Mouse (Mus musculus) E14TG2a.4 (cell line): ENCODE data around the gene Rbfox1.

Experiments
- H3K27me3 ChIP-seq: 2 replicates; pipeline ENCODE4 v1.6.1; 2014; ENCODE audit warnings: low read length, control low read depth; ENCODE audit not compliant: insufficient read depth
- H3K36me3 ChIP-seq: 2 replicates; pipeline ENCODE4 v1.6.1; 2014; ENCODE audit warnings: low read length, control low read depth; ENCODE audit not compliant: insufficient read depth
- H3K4me1 ChIP-seq: replicated peaks from 2 replicates; pipeline ENCODE4 v1.6.1; 2014; ENCODE audit warnings: low read depth, low read length, control low read depth
- H3K4me3 ChIP-seq: replicated peaks from 2 replicates; pipeline ENCODE4 v1.5.1; 2014; ENCODE audit warnings: mild to moderate bottlenecking, low read length
- H3K9me3 ChIP-seq: 2 replicates; pipeline ENCODE4 v1.6.1; 2014; ENCODE audit warnings: low read length, control low read depth
- CTCF ChIP-seq: conservative IDR thresholded peaks from 2 replicates; pipeline ENCODE4 v1.5.1; 2014; ENCODE audit warnings: low read length
- NANOG ChIP-seq: IDR thresholded peaks from 2 replicates; pipeline ENCODE4 v1.6.1; 2014; ENCODE audit warnings: borderline replicate concordance, low read length, mixed read lengths
- POU5F1 ChIP-seq: IDR thresholded peaks from 2 replicates; pipeline ENCODE4 v1.6.1; 2014; ENCODE audit warnings: low read length, borderline replicate concordance

Gene Rbfox1

GRCm38 (mm10) chr16:6430981-6431380, 545.8 kb downstream of the Rbfox1 start:
- Histone ChIP-seq H3K9me3 (no peaks in the 10 kb centered on the region), H3K27me3 (no peaks in the 10 kb centered on the region), H3K4me3 (no peak overlapping the region), H3K36me3 (no peaks in the 10 kb centered on the region), H3K4me1 (no peaks in the 10 kb centered on the region)
- no peak for TF ChIP-seq CTCF
- no peak for TF ChIP-seq NANOG
- TF ChIP-seq POU5F1: no peak

GRCm38 (mm10) chr16:6436445-6436844, 551.3 kb downstream of the Rbfox1 start:
- no peak overlapping the region for H3K4me3 ChIP-seq
- H3K36me3 ChIP-seq: no peaks in the 10 kb centered on the region
- H3K9me3 ChIP-seq: no peaks in the 10 kb centered on the region
- no peaks in the 10 kb centered on the region for H3K27me3 ChIP-seq
- no peaks in the 10 kb centered on the region for H3K4me1 ChIP-seq
- TF ChIP-seq CTCF (no peak), POU5F1 (no peak), NANOG (no peak)

GRCm38 (mm10) chr16:6448250-6448649, 563.1 kb downstream of the Rbfox1 start:
- Histone ChIP-seq H3K36me3 (no peaks in the 10 kb centered on the region), H3K27me3 (no peaks in the 10 kb centered on the region), H3K4me1 (no peaks in the 10 kb centered on the region), H3K9me3 (no peaks in the 10 kb centered on the region), H3K4me3 (no peak overlapping the region)
- TF ChIP-seq CTCF (no peak), NANOG (no peak), POU5F1 (no peak)

- Histone ChIP-seq H3K9me3 (no peaks in the 10 kb centered on the region), H3K36me3 (no peaks in the 10 kb centered on the region), H3K27me3 (no peaks in the 10 kb centered on the region), H3K4me1 (no peaks in the 10 kb centered on the region), H3K4me3 (no peak overlapping the region)
- TF ChIP-seq NANOG: no peak
- peak; percentile 72 for TF ChIP-seq CTCF
Observed at GRCm38 (mm10) chr16:6455349-6455748, 570.2 kb downstream of the Rbfox1 start.

- Histone ChIP-seq H3K4me3 (no peak overlapping the region), H3K4me1 (peaks cover 20% of the 10 kb centered on the region), H3K9me3 (no peaks in the 10 kb centered on the region), H3K27me3 (no peaks in the 10 kb centered on the region), H3K36me3 (no peaks in the 10 kb centered on the region)
- TF ChIP-seq CTCF (no peak), NANOG (peak; percentile 75; the same call in 1 of the 2 replicates)
Observed at GRCm38 (mm10) chr16:6479094-6479590, 594.0 kb downstream of the Rbfox1 start.

- TF ChIP-seq POU5F1: no peak
- no peak for TF ChIP-seq CTCF
- TF ChIP-seq NANOG: no peak
- Histone ChIP-seq H3K9me3 (no peaks in the 10 kb centered on the region), H3K4me1 (peaks cover 20% of the 10 kb centered on the region), H3K36me3 (no peaks in the 10 kb centered on the region), H3K4me3 (no peak overlapping the region), H3K27me3 (no peaks in the 10 kb centered on the region)
Observed at GRCm38 (mm10) chr16:6479616-6480410, 594.7 kb downstream of the Rbfox1 start.

GRCm38 (mm10) chr16:6480411-6480728, 595.2 kb downstream of the Rbfox1 start:
- Histone ChIP-seq H3K4me3 (no peak overlapping the region), H3K27me3 (no peaks in the 10 kb centered on the region), H3K36me3 (no peaks in the 10 kb centered on the region), H3K9me3 (no peaks in the 10 kb centered on the region), H3K4me1 (peaks cover 20% of the 10 kb centered on the region)
- TF ChIP-seq POU5F1 (no peak), NANOG (no peak), CTCF (peak; percentile 61)

GRCm38 (mm10) chr16:6483628-6484027, 598.5 kb downstream of the Rbfox1 start:
- Histone ChIP-seq H3K4me3 (no peak overlapping the region), H3K27me3 (no peaks in the 10 kb centered on the region), H3K4me1 (peaks cover 15% of the 10 kb centered on the region), H3K9me3 (no peaks in the 10 kb centered on the region), H3K36me3 (no peaks in the 10 kb centered on the region)
- TF ChIP-seq NANOG: no peak
- TF ChIP-seq POU5F1: no peak
- TF ChIP-seq CTCF: no peak

- Histone ChIP-seq H3K4me3 (no peak overlapping the region), H3K27me3 (no peaks in the 10 kb centered on the region), H3K9me3 (no peaks in the 10 kb centered on the region), H3K4me1 (no peaks in the 10 kb centered on the region), H3K36me3 (no peaks in the 10 kb centered on the region)
- TF ChIP-seq POU5F1 (no peak), CTCF (no peak), NANOG (no peak)
Observed at GRCm38 (mm10) chr16:6485631-6486030, 600.5 kb downstream of the Rbfox1 start.
